Mouse (Mus musculus) right cerebral cortex, postnatal 4 days (tissue): ENCODE results near the gene Ipo9.
A peak's percentile ranks its signal among the peaks of the same experiment; 100 is the strongest.

Source experiments
- DNase-seq: peaks from one replicate; pipeline ENCODE4 v3.0.0-alpha.2; 2022

Gene Ipo9

DNA sequence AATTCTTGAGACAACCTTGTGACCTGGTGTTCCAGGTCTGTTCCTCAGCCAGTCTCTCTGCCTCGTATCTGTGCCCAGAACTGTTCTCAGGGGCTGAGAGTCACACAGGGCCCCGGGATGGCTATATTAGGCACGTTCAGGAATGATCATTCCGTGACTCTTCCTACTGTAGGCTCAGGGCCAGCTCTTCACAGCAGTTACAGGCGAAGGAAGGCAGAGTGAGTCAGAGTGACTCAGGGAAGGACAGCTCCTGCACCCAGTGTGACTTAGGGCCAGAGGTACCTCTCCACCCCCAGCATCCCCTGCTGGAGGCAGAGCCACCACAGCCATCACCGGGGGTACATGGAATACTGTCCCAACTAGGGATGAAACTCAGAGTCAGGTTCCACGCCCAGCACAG is 63.3 kb downstream of the Ipo9 start:
- DNase-seq, result no peak

DNA sequence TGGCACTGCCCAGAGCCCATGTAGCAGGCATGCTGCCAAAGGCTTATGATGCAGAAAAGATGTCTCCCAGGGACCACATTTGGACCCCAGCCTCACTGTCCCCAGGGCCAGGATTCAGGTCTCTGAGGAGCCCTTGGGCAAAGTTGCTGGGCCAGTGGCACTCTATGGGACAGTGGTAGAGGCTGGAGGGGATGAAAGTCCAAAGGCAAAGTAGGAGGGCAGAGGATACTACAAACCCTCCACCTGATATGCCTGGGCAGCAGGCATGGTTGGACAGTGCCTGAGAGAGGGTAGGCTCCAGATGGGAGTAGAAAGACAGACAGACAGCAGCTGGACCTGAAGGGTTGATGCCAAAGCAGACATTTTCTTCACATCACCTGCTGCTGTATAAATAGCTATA is 63.9 kb downstream of the Ipo9 start:
- DNase-seq, result no peak

DNA sequence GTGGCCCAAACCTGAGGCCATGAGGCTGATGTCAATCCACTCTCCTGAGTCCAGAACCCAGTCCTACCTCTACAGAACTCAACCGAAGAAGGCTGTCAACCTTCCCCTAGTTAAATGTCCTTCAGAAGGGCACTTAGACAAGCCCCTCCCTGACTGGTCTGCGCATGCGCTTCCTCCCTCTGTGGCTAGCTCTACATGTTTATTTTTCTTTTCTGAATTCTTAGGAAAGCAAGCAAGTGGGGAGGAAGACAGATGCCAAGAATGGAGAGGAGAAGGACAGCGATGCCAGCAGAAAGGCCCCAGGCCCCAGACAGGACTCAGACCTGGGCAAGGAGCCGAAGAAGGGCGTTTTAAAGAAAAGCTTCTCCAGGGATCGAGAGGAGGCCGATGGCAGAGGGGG is 66.9 kb downstream of the Ipo9 start:
- DNase-seq, result no peak

DNA sequence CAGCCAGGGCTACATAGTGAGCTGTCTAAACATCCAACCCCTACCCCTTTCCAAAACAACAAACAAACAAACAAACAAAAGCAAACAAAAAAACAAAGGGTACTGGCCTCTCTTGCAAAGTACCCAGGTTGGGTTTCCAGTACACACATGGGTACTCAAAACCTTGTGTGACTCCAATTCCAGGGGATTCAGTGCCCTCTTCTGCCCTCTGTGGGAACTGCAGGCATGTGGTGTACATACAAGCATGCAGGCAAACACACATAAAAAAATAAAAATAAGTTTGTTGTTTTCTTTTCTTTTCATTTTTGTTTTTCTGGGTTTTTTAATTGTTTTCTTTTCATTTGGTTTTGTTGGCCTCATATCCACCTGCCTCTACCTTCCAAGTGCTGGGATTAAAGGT is 68.2 kb downstream of the Ipo9 start:
- no peak for DNase-seq

DNA sequence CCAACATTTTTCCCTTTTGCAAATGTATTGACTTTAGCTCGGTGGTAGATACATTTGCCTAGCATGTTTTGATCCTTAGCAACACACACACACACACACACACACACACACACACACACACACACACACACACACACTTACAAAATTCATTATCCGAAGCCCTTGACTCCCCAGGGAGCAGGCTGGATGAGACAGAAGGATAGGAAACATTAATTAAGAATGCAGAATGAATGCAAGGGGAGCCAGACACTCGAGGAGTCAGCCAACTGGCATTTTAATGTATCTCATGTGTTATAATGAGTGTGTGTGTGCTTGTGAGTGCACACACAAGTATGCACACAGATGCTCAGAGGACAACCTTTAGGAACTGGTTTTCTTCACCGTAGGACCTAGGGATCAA is 68.8 kb downstream of the Ipo9 start:
- DNase-seq, result no peak

DNA sequence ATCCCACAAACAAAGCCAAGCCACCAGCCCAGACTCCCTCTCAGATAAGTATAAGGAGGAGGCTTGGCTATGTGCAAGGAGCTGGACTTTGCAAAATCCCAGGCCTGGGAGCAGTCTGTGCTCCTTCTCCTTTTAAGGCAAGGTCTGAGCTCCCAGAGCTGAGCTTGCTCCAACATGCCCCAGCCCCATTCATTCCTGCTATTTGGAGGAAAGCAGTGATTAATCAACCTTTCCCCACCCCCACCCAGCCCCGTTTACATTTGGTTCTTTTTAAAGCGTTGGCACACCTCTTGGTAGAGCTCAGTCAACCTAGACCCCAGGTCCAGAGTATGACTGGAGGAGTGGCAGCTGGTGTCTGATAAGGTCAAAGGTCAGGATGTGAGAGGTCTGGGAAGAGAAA is 71.2 kb downstream of the Ipo9 start:
- no peak for DNase-seq

DNA sequence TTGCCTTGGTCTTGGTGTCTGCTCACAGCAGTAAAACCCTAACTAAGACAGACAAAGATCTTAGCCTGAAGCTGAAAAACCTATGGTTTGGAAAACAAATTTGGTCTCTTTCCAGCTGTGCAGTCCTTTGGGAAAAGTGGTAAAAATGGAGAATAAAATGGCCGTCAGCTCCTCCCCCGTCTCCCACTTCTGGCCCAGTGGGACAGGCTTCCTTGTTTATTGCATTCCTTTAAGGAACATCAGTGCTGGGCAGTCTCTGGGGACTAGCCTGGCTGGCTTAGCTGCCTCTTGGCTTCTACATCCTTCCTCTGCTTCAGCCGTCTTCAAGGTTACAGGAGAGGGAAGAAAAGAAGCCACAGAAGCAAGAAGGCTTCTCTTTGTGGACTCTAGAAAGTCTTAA is 78.3 kb downstream of the Ipo9 start:
- no peak for DNase-seq

DNA sequence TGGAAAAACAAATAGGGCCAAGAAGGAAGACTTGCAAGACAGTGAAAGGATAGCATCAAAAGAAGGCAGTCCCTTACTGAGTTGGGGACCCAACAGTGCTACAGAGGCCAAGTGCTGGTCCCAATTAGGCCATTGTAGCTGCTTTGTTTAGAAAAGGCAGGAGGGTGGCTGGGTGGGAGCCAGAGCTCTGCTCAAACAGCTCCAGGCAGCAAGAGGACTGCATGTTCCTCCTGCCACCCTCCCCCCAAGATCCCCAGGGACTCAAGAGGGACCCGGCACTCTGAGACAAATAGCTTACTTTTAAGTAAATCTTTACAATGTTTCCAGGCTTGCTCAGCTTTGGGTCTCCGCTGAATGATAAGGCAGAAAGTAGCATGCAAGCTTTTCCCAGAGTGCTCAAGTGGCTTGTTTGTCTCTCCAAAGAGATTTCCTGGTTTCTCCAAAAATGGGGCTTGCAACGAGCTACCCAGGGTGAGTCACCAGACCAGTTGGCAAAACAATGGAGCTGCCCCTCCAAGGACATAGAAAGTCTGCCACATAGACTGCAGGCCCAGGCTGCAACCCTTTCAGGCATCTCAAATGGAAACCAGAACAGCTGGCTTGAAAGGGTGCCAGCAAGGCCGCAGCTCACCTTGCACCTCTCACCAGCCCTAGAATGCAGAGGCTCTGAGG is 82.7 kb downstream of the Ipo9 start:
- peak; percentile 21 for DNase-seq

DNA sequence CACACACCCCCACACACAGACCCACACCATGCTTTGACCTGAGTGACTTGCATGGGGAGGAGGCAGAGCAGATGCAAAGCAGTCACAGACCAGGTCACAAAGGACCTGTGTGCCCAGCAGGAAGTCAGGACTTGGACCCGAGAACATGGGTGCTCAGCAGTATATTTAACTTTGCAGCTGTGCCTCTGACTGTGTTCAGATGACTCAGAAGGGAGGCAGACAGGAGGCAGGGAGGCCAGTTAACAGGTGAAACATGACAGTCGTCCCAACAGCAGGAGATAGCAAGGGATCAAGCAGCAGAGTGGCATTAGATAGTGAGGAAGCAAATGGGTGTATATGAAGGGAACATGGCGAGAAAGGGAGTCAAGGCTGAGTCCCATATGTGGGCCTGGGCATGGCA is 83.4 kb downstream of the Ipo9 start:
- DNase-seq, result no peak

DNA sequence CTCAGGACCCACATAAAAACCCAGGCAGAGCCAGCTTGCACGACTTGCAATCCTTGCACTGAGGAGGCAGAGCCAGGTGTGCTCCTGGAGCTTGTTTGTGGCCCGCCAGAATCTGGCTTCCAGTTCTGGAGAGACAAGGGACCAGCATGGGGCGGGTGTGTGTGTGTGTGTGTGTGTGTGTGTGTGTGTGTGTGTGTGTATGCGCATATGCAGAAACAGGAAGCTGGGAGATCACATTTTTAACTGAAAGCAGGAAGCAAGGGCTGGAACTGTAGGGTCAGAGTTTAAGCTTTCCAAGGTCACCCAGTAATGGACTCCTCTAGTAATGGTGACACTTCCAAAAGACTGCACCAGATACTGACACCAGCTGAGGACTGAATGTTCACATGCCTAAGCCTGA is 86.3 kb downstream of the Ipo9 start:
- no peak for DNase-seq

DNA sequence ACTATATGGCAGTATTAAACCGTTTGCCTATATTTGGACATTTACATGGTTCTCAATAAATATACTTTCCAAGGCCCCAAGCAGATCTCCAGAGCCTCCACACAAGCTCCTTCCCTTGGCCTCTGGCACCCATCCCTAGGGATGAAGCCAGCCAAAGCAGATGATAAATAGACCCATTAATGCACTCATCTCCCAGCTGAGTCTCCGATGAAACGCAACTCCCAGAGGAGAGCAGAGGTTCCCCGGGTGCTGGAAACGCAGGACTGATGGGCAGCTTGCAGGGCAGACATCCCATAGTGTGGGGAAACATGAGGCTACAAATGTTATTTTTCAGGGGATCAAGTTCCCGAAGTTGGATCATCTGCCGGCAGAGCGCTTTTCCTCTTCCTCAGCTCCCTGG is 88.4 kb downstream of the Ipo9 start:
- no peak for DNase-seq
